Mouse (Mus musculus) hindbrain, embryonic 14.5 days (tissue): ENCODE measurements around the gene Vwa3b. TPM values are rescaled to one million over a fixed set of nuclear protein-coding genes. Genes with fewer than 3 reads are reported as not detected.

Experiments
- ATAC-seq: fragments of 200-750 bp; cut with Nextera tagmentation; 2 replicates; pipeline ENCODE4 v1.8.0; 2017; ENCODE audit warnings: moderate number of reproducible peaks, mild to moderate bottlenecking, moderate TSS enrichment, moderate library complexity; ENCODE audit not compliant: low FRiP score
- DNase-seq: peaks from one replicate; pipeline ENCODE4 v3.0.0-alpha.2; 2015; ENCODE audit warnings: low spot score
- H3K27ac ChIP-seq: fragments of 300-500 bp; sonication (generic); 2 replicates; pipeline ENCODE4 v1.5.1; 2014; ENCODE audit warnings: mild to moderate bottlenecking, moderate library complexity
- H3K27me3 ChIP-seq: fragments of 300-500 bp; sonication (generic); 2 replicates; pipeline ENCODE4 v1.6.1; 2014; ENCODE audit warnings: mild to moderate bottlenecking, low read length, mixed read lengths; ENCODE audit not compliant: control insufficient read depth, insufficient read depth
- H3K36me3 ChIP-seq: fragments of 300-500 bp; sonication (generic); replicated peaks from 2 replicates; pipeline ENCODE4 v1.6.1; 2014; ENCODE audit not compliant: control insufficient read depth, insufficient read depth
- H3K4me1 ChIP-seq: fragments of 300-500 bp; sonication (generic); replicated peaks from 2 replicates; pipeline ENCODE4 v1.6.1; 2014; ENCODE audit warnings: antibody characterized with exemption, low read length, mixed read lengths; ENCODE audit not compliant: control insufficient read depth, insufficient read depth
- H3K4me2 ChIP-seq: fragments of 300-500 bp; sonication (generic); replicated peaks from 2 replicates; pipeline ENCODE4 v1.6.1; 2014; ENCODE audit warnings: mild to moderate bottlenecking, moderate library complexity
- H3K4me3 ChIP-seq: fragments of 300-500 bp; sonication (generic); replicated peaks from 2 replicates; pipeline ENCODE4 v1.5.1; 2014; ENCODE audit warnings: mild to moderate bottlenecking, low read length
- H3K9ac ChIP-seq: fragments of 300-500 bp; sonication (generic); 2 replicates; pipeline ENCODE4 v1.6.1; 2014
- H3K9me3 ChIP-seq: fragments of 300-500 bp; sonication (generic); 2 replicates; pipeline ENCODE4 v1.6.1; 2016; ENCODE audit warnings: low read length; ENCODE audit not compliant: control insufficient read depth
- WGBS: fragments of 180-500 bp; shearing (Covaris S2); extraction: QIAGEN DNeasy Blood & Tissue Kit; methylation state at CpG from one replicate; pipeline ENCODE4 v1.1.7; 2014; 5-methylcytosine and 5-hydroxymethylcytosine counted together
- polyA plus RNA-seq: library from polyadenylated mRNA; unstranded; fragments of >200 nt; fragmentation: Nextera tagmentation; extraction: Ambion mirVana; gene quantifications from 2 replicates; pipeline ENCODE4 v1.2.1, GENCODE M21; 2014

Gene Vwa3b
- polyA plus RNA-seq, 1 experiment from 2014 or later: 2.2 TPM

GRCm38 (mm10) chr1:37043196-37043595, 16.8 kb downstream of the Vwa3b start:
- peaks cover 10% of the 10 kb centered on the region for H3K9me3 ChIP-seq
- H3K4me2 ChIP-seq: no peak overlapping the region
- H3K4me3 ChIP-seq: no peak overlapping the region
- ATAC-seq (no peak), DNase-seq (no peak)
- no peak overlapping the region for H3K9ac ChIP-seq
- H3K27me3 ChIP-seq: no peaks in the 10 kb centered on the region
- no peaks in the 10 kb centered on the region for H3K36me3 ChIP-seq
- WGBS: 92% methylated on average over 3 of the region's 3 CpGs
- H3K27ac ChIP-seq: no peak overlapping the region
- no peaks in the 10 kb centered on the region for H3K4me1 ChIP-seq

GRCm38 (mm10) chr1:37045472-37045871, 19.1 kb downstream of the Vwa3b start:
- H3K9ac ChIP-seq: no peak overlapping the region
- WGBS: 81% methylated on average over 5 of the region's 5 CpGs
- ATAC-seq: no peak
- H3K4me3 ChIP-seq: no peak overlapping the region
- no peak for DNase-seq
- H3K4me2 ChIP-seq: no peak overlapping the region
- H3K9me3 ChIP-seq: peaks cover 10% of the 10 kb centered on the region
- H3K27me3 ChIP-seq: no peaks in the 10 kb centered on the region
- no peak overlapping the region for H3K27ac ChIP-seq
- H3K4me1 ChIP-seq: no peaks in the 10 kb centered on the region
- no peaks in the 10 kb centered on the region for H3K36me3 ChIP-seq

GRCm38 (mm10) chr1:37049159-37049558, 22.8 kb downstream of the Vwa3b start:
- H3K4me2 ChIP-seq: no peak overlapping the region
- H3K36me3 ChIP-seq: no peaks in the 10 kb centered on the region
- ATAC-seq: no peak
- no peak for DNase-seq
- H3K27ac ChIP-seq: no peak overlapping the region
- H3K4me3 ChIP-seq: no peak overlapping the region
- H3K9me3 ChIP-seq: peaks cover 10% of the 10 kb centered on the region
- no peaks in the 10 kb centered on the region for H3K27me3 ChIP-seq
- H3K4me1 ChIP-seq: no peaks in the 10 kb centered on the region
- H3K9ac ChIP-seq: no peak overlapping the region
- 62% methylated on average over 4 of the region's 4 CpGs for WGBS

- Histone ChIP-seq H3K9me3 (no peaks in the 10 kb centered on the region), H3K27me3 (no peaks in the 10 kb centered on the region), H3K9ac (no peak overlapping the region), H3K4me2 (no peak overlapping the region), H3K4me3 (no peak overlapping the region), H3K36me3 (no peaks in the 10 kb centered on the region), H3K4me1 (no peaks in the 10 kb centered on the region), H3K27ac (no peak overlapping the region)
- ATAC-seq (no peak), DNase-seq (no peak)
- 80% methylated on average over 4 of the region's 4 CpGs for WGBS
Measured at GRCm38 (mm10) chr1:37053691-37054090, 27.3 kb downstream of the Vwa3b start.

GRCm38 (mm10) chr1:37056831-37057561, 30.6 kb downstream of the Vwa3b start:
- no peak for ATAC-seq
- 89% methylated on average over 6 of the region's 6 CpGs for WGBS

GRCm38 (mm10) chr1:37060856-37061255, 34.5 kb downstream of the Vwa3b start:
- Histone ChIP-seq H3K9me3 (no peaks in the 10 kb centered on the region), H3K4me1 (0 out of 2 replicates have a peak, but pooled peaks cover 5% of the 10 kb centered on the region), H3K27ac (no peak overlapping the region), H3K27me3 (no peaks in the 10 kb centered on the region), H3K36me3 (no peaks in the 10 kb centered on the region), H3K4me3 (no peak overlapping the region), H3K4me2 (no peak overlapping the region), H3K9ac (no peak overlapping the region)
- ATAC-seq: no peak
- DNase-seq: no peak
- 73% methylated on average over 5 of the region's 5 CpGs for WGBS

More at GRCm38 (mm10) chr1:37056831-37057561, 30.6 kb downstream of the Vwa3b start:
- Histone ChIP-seq H3K4me3 (no peak overlapping the region), H3K4me2 (no peak overlapping the region), H3K4me1 (no peaks in the 10 kb centered on the region), H3K36me3 (no peaks in the 10 kb centered on the region), H3K9ac (no peak overlapping the region), H3K27me3 (no peaks in the 10 kb centered on the region), H3K27ac (no peak overlapping the region), H3K9me3 (no peaks in the 10 kb centered on the region)
- DNase-seq: no peak

- 86% methylated on average over 5 of the region's 5 CpGs for WGBS
- DNase-seq (no peak), ATAC-seq (no peak)
- Histone ChIP-seq H3K4me1 (0 out of 2 replicates have a peak, but pooled peaks cover 5% of the 10 kb centered on the region), H3K27me3 (no peaks in the 10 kb centered on the region), H3K36me3 (no peaks in the 10 kb centered on the region), H3K27ac (no peak overlapping the region), H3K9ac (no peak overlapping the region), H3K9me3 (no peaks in the 10 kb centered on the region), H3K4me3 (no peak overlapping the region), H3K4me2 (no peak overlapping the region)
Measured at GRCm38 (mm10) chr1:37063053-37063452, 36.7 kb downstream of the Vwa3b start.

- H3K9ac ChIP-seq: no peak overlapping the region
- no peaks in the 10 kb centered on the region for H3K36me3 ChIP-seq
- DNase-seq: no peak
- 0 out of 2 replicates have a peak, but pooled peaks cover 5% of the 10 kb centered on the region for H3K4me1 ChIP-seq
- WGBS: 62% methylated on average over 4 of the region's 4 CpGs
- no peak overlapping the region for H3K4me2 ChIP-seq
- no peak overlapping the region for H3K27ac ChIP-seq
- no peak for ATAC-seq
- H3K9me3 ChIP-seq: no peaks in the 10 kb centered on the region
- no peak overlapping the region for H3K4me3 ChIP-seq
- no peaks in the 10 kb centered on the region for H3K27me3 ChIP-seq
Measured at GRCm38 (mm10) chr1:37063841-37064240, 37.4 kb downstream of the Vwa3b start.

GRCm38 (mm10) chr1:37065658-37066412, 39.4 kb downstream of the Vwa3b start:
- no peaks in the 10 kb centered on the region for H3K9me3 ChIP-seq
- H3K9ac ChIP-seq: no peak overlapping the region
- H3K4me3 ChIP-seq: no peak overlapping the region
- WGBS: 89% methylated on average over 11 of the region's 11 CpGs
- H3K36me3 ChIP-seq: no peaks in the 10 kb centered on the region
- H3K27ac ChIP-seq: no peak overlapping the region
- DNase-seq (no peak), ATAC-seq (no peak)
- no peak overlapping the region for H3K4me2 ChIP-seq
- no peaks in the 10 kb centered on the region for H3K27me3 ChIP-seq
- 0 out of 2 replicates have a peak, but pooled peaks cover 5% of the 10 kb centered on the region for H3K4me1 ChIP-seq
